Mouse (Mus musculus) brain, embryonic 14.5 days (tissue): Measurements from ENCODE around the gene Lef1. TPM values are rescaled to one million over a fixed set of nuclear protein-coding genes. Genes with fewer than 3 reads are reported as not detected.

ENCODE experiments used
- DNase-seq: peaks from one replicate; pipeline ENCODE4 v3.0.0-alpha.2; 2011; ENCODE audit warnings: low read depth
- CTCF ChIP-seq: fragments of 200-500 bp; IDR thresholded peaks from 2 replicates; pipeline ENCODE4 v1.5.1; 2012; ENCODE audit warnings: inconsistent platforms, mild to moderate bottlenecking, moderate library complexity, borderline replicate concordance; ENCODE audit not compliant: insufficient read depth, insufficient read length; ENCODE audit errors: extremely low read depth
- POLR2A ChIP-seq: fragments of 200-500 bp; IDR thresholded peaks from 2 replicates; pipeline ENCODE4 v1.6.1; 2012; ENCODE audit warnings: mild to moderate bottlenecking, inconsistent platforms, borderline replicate concordance; ENCODE audit not compliant: poor library complexity, insufficient read depth, insufficient read length, severe bottlenecking; ENCODE audit errors: extremely low read depth
- polyA plus RNA-seq: library from polyadenylated mRNA; depleted of rRNA; stranded (reverse); fragments of >200 nt; gene quantifications from 2 replicates; pipeline ENCODE4 v1.2.3, GENCODE M21; 2012

The Lef1 gene
- polyA plus RNA-seq, 1 experiment: 54.7 TPM

DNA sequence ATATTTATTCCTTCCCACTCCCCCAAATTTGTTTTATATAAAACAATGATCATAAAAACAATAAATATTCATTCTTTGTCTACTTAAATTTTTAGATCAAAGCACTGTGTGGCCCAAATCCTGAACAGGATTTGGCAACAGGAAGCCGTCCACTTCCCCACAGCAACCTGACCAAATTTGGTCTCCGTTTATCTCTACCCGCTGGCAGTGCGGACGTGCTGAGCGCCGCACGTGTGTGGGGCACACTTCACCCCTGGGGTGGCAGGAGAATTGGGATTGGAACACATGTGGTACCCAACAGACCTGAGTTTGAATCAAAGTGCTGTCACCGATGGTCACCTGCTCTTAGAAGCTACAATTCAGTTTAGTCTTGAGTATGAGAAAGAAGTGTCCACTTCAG lies 24.3 kb upstream of the Lef1 start:
- no peak for DNase-seq
- TF ChIP-seq POLR2A (no peak), CTCF (no peak)

DNA sequence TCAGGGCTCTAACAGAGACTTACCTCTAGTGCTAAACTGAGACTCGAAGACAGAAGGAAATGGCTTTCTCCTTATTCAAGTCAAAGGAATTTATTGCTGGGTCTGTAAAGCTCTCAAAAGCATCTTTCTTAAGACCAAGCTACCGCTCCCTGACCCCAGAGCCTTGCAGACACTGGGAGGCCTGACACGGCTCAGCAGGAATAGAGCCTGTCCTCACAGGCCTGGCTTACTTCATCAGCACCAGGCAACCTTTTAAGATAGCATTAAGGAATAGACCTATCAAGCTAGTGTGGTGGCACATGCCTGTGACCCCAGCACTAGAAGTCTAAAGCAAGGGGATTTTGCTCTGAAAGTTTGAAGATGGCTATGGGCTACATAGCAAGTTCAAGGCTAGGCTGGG lies 20.6 kb upstream of the Lef1 start:
- no peak for TF ChIP-seq CTCF
- TF ChIP-seq POLR2A: no peak

DNA sequence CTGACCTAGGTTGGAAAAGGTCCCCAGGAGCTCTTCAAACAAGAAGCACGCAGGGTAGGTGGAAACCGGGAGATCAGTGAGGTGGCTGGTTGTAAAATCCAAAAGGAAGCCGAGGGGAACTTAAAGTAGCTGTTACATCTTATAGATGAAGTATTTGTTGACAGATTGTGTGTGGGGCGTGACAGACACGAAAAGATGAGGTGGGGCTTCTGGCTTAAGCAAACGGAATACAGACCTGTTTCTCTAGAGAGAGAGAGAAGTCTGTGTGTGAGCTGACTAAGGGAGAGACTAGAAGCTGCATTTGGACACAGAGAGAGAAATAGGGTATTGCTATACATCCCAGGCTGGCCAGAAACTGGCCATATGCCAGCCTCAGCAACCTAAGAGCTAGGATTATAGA lies 18.2 kb upstream of the Lef1 start:
- TF ChIP-seq POLR2A (no peak), CTCF (no peak)
- no peak for DNase-seq

More for the DNA sequence above, 20.6 kb upstream of the Lef1 start:
- no peak for DNase-seq

DNA sequence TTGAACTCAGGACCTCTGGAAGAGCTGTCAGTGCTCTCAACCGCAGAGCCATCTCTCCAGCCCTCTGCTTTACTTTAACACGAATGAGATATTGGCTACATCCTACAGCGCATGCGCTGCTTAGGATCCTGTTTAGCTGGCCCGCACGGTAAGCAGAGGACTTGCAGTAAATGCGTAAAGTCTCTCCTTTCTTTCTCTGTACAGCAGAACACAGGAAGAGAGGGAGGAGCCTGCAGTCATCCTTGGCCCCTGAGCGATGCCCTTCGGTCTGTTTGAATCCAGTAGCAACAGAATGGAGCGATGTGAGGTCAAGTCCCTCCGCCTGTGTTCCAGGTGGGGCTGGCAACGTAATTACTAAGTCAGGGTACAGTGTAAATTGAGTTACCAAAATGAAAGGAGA lies 16.5 kb upstream of the Lef1 start:
- DNase-seq: no peak
- TF ChIP-seq CTCF (no peak), POLR2A (no peak)

DNA sequence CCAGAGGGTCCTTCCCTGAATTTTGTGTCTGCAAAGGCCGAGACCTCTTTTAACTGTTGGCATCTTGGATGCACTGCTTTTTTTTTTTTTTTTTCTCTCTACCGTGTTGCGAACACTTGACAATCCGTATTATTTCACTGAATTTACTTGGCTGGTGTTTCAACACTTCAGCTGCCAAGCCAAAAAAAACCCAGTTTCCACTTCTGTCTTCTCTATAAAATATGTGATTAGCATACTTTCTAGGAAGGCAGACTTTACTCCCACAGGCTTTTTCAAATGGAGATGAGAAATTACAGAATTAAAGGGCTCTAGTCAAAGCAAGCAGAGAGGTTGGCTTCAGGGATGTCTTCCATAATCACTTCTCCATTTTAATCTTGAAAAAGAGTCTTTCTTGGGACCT lies 14.2 kb upstream of the Lef1 start:
- TF ChIP-seq POLR2A (no peak), CTCF (no peak)
- peak; percentile 52 for DNase-seq

DNA sequence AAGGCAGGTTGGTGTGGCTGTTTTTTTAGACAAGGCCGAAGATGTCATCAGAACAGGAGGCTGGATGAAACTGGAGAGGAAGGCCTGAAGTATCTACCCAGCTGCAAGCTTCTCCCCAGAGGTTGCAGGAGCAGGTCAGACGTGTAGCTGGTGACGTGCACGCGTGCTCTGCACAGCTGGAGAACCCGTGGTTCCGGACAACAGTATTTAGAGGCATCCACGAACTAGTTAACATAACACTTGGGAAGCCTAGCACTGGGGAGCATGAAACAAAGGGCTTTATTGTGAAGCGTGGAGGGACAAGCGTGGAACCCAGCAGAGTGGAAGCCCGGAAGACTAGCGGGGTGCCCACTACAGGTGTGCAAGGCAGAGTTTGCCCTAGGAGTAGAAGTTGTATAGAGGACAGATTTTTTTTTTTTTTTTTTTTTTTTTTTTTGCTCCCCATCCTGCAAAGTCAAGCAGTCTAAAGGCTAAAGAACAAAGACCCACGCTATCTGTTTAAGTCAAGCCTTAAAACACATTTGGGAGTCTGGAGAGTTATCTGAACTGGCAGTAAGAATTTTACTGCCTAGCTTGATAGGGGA lies 8.0 kb upstream of the Lef1 start:
- TF ChIP-seq POLR2A (no peak), CTCF (no peak)
- no peak for DNase-seq

DNA sequence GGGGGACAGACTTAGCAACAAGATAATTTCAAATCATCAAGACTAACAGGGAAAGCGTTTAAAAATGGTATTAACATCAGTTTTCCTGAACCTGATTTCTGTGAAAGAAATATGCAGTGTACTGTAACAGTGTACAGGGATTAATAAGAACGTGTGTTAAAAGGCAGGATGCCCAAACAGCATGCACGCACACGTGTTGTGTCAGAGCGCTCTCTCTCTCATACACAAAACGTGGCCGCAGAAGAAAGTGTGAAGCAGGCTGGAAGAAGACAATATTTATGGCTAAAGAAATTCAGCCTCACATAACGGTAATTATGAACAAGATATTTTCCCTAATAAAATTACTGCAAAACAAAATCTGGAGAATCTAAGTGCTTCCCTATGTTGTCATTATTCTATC lies 4.9 kb upstream of the Lef1 start:
- DNase-seq: peak; percentile 52
- TF ChIP-seq POLR2A: no peak
- TF ChIP-seq CTCF: no peak

DNA sequence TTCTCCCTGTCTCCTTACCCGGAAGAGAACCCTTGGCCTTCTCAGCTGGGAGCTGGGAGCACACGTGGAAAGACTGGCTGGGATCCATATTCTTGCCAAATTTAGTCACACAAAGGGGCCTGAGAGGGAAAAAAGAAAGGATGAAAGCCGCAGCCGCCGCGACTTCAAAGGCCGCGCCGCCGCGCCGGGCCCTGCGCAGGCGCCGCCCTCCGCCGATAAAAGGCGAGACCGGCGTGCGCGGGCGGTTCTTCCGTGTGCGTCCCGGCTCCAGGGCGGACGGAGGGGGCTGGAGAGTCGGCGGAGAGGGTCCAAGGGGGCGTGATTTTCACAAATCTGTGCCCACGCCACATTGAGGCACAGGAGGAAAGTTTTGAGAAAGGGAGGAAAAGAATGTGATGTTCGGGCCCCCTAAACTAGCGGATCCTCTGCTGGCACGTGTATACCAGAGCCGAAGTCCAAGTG lies 4.3 kb upstream of the Lef1 start:
- peak; percentile 35; the same call in 1 of the 2 replicates for TF ChIP-seq POLR2A
- no peak for TF ChIP-seq CTCF
- DNase-seq: peak; percentile 94

DNA sequence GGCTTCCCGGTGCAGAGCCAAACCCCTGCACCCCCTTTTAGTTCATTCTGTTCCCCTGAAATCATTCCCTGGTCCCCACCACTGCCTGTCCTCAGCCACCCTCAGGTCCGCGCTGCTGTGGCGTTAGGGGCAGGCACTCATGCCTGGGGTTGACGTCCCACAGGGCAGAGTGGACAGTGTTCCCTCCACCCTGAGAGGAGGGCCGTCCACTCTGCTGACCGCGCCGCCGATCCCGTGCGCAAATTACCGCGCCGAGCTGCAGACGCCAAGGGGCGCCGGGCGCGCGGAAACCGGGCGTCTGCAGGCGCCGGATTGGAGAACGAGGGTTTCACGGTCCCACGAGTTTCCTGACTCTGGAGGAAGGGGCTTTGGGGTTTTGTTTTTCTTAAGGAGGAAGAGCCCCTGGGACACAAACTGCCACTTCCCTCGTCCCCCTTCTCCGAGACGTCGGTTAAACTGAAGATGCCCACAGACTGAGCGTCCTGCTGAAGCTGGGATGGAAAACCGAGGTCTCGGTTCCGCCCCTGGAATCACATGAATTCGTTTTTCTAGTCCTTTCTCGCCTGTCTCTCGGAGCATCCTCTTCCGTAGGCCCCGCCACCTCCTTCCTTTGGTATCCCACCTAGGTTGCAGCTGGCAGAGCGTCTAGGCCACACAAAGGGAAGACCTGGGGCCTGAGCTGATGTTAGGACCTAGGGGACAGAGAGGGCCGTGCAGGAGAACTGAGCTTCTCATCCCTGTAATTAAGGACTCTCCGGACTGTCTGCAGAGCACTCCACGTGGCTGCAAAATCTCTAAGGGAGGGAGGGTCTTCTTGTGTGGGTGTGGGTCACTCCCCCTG lies 3.6 kb upstream of the Lef1 start:
- no peak for TF ChIP-seq POLR2A
- TF ChIP-seq CTCF: no peak
- peak; percentile 57 for DNase-seq

DNA sequence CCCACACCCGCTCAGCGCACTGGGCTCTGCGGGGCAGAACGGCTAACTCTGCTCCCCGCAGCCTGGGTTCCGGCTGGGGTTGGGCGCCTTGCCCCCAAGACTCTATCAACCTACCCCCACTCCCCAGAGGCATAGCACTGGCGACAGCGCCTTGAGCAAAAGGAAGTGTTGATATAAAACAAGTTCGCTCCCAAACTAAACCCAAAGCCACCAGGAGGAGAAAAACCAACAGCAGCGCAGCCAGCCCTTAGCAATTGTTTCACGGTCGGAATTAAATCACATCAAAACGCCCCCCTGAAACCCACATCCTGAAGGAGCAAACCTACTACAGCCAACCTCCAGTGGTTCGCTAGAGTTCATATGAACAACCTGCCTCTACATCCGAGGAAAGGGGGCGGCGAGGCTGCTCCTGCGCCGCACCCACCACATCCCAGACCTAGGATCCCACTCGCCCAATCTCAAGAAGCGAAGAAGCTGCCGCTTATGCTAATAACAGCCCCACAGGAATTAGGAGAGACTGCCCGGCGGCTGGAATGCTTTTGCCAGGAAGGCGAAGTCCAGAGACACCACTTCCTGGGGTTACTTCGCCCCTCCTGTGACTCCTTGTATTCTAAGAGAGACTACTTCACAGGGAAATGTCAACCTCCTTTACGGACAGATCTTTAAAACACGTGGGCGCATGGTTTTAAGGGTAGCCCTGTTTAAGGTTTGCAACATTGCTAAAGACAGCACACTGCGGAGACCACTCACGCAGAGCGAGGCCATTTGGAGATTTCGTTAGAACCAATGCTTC lies 2.8 kb upstream of the Lef1 start:
- peak; percentile 64 for DNase-seq
- no peak for TF ChIP-seq POLR2A
- no peak for TF ChIP-seq CTCF

DNA sequence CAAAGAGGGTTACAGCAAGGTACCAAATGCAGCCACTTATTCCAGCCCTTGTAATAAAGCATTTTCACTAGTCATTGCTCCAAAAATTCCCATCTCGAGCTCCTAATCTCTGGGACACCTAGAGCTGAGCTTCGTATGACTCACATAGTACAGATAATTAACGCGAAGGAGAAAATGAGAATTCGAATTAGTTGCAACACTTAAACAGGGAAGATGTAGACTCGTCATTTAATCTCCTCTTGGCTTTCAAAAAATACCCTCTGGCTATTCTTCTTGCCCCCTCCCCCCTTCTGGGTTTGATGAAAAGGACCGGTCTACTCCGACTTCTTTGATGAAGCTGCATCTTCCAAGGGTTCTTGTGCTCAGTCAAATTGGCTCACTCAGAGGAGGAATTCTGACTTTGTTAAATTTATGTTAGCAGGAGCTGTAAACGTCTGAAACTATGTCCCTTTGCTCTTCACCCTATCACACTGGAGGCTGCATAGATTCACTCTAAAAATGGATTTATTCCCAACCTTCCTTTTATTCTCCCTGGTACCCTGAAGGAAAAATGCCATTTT lies 2.1 kb upstream of the Lef1 start:
- no peak for TF ChIP-seq POLR2A
- no peak for TF ChIP-seq CTCF
- peak; percentile 51 for DNase-seq
